ENCODE assay signal across 15 mouse cellular contexts in genomic region chr11:22630982-22631381, GRCm38 (mm10).
A peak's percentile ranks its signal among the peaks of the same experiment; 100 is the strongest.
DNase-seq lines count a peak whose midpoint lies in the region; ATAC-seq and TF ChIP-seq lines count a peak whose summit lies in the region.
"Had no signal": no experiment of that assay in that cellular context is flagged by ENCODE, and none has a peak within 500 bp of the region (broad histone marks: within the 10 kb centered on the region; RNA-seq: fewer than 3 reads in every experiment).

No protein-coding gene starts in this region.

- no peak overlapping the region for H3K9ac ChIP-seq in forebrain, embryonic 11.5 days (ENCODE audit: low read length)
- no peak overlapping the region for H3K9ac ChIP-seq in forebrain, embryonic 14.5 days (ENCODE audit: low read length)
- no peak overlapping the region for H3K9ac ChIP-seq in kidney, postnatal 0 days (ENCODE audit: low read depth, low read length)
- H3K9ac ChIP-seq in neural tube, embryonic 13.5 days: no peak overlapping the region
- H3K9ac ChIP-seq in neural tube, embryonic 15.5 days (replicated peaks): no peak overlapping the region
- H3K9ac ChIP-seq: liver, embryonic 15.5 days had no signal

- H3K27ac ChIP-seq in forebrain, embryonic 11.5 days (ENCODE audit: low read depth, low read length): no peak overlapping the region
- H3K27ac ChIP-seq in forebrain, embryonic 14.5 days (ENCODE audit: low read depth, low read length): no peak overlapping the region
- H3K27ac ChIP-seq in heart, embryonic 10.5 days: peak overlapping the region; percentile 39; the same call in 1 of the 2 replicates
- H3K27ac ChIP-seq in kidney, postnatal 0 days: 0 out of 2 replicates have a peak overlapping the region, but pooled peaks have one; percentile 19
- no peak overlapping the region for H3K27ac ChIP-seq in neural tube, embryonic 13.5 days (replicated peaks)
- H3K27ac ChIP-seq in neural tube, embryonic 15.5 days (replicated peaks): no peak overlapping the region
- H3K27ac ChIP-seq: hindbrain, postnatal 0 days; liver, embryonic 15.5 days had no signal

- no peak overlapping the region for H3K4me2 ChIP-seq in forebrain, embryonic 11.5 days (ENCODE audit: low read depth, low read length, severe bottlenecking)
- no peak overlapping the region for H3K4me2 ChIP-seq in forebrain, embryonic 14.5 days (ENCODE audit: low read length)
- H3K4me2 ChIP-seq in kidney, postnatal 0 days (ENCODE audit: low read length): no peak overlapping the region
- no peak overlapping the region for H3K4me2 ChIP-seq in neural tube, embryonic 13.5 days
- H3K4me2 ChIP-seq in neural tube, embryonic 15.5 days: no peak overlapping the region
- H3K4me2 ChIP-seq: liver, embryonic 15.5 days had no signal

- 0 out of 2 replicates have a peak, but pooled peaks cover 3% of the 10 kb centered on the region for H3K4me1 ChIP-seq in forebrain, embryonic 11.5 days (replicated peaks; ENCODE audit: control insufficient read depth, insufficient read depth, low read length)
- H3K4me1 ChIP-seq in forebrain, embryonic 14.5 days (ENCODE audit: control insufficient read depth, insufficient read depth, low read length): no peaks in the 10 kb centered on the region
- peaks cover 39% of the 10 kb centered on the region for H3K4me1 ChIP-seq in heart, embryonic 10.5 days
- peaks cover 17% of the 10 kb centered on the region; the same call in 1 of the 2 replicates for H3K4me1 ChIP-seq in kidney, postnatal 0 days (replicated peaks; ENCODE audit: insufficient read depth, low read length)
- H3K4me1 ChIP-seq in neural tube, embryonic 13.5 days (replicated peaks): peaks cover 10% of the 10 kb centered on the region
- peaks cover 5% of the 10 kb centered on the region for H3K4me1 ChIP-seq in neural tube, embryonic 15.5 days

- no peak for TF ChIP-seq CTCF in kidney, postnatal 0 days (IDR thresholded peaks at IDR 0.05; ENCODE audit: low read depth)

- WGBS in forebrain, embryonic 11.5 days: 87% methylated on average over 5 of the region's 5 CpGs
- 77% methylated on average over 5 of the region's 5 CpGs for WGBS in forebrain, embryonic 14.5 days
- WGBS in heart, embryonic 10.5 days: 86% methylated on average over 5 of the region's 5 CpGs
- 74% methylated on average over 5 of the region's 5 CpGs for WGBS in kidney, postnatal 0 days
- WGBS in neural tube, embryonic 13.5 days: 82% methylated on average over 5 of the region's 5 CpGs
- 79% methylated on average over 5 of the region's 5 CpGs for WGBS in neural tube, embryonic 15.5 days

- H3K27me3 ChIP-seq in forebrain, embryonic 11.5 days (ENCODE audit: control insufficient read depth, insufficient read depth, low read length): no peaks in the 10 kb centered on the region
- no peaks in the 10 kb centered on the region for H3K27me3 ChIP-seq in forebrain, embryonic 14.5 days (replicated peaks; ENCODE audit: control insufficient read depth, insufficient read depth, low read length)
- no peaks in the 10 kb centered on the region for H3K27me3 ChIP-seq in heart, embryonic 10.5 days (ENCODE audit: insufficient read depth, poor library complexity, severe bottlenecking)
- H3K27me3 ChIP-seq in kidney, postnatal 0 days (ENCODE audit: insufficient read depth, low read length): no peaks in the 10 kb centered on the region
- H3K27me3 ChIP-seq in neural tube, embryonic 13.5 days: no peaks in the 10 kb centered on the region
- H3K27me3 ChIP-seq in neural tube, embryonic 15.5 days (replicated peaks): no peaks in the 10 kb centered on the region
- H3K27me3 ChIP-seq: liver, embryonic 15.5 days had no signal

- no peaks in the 10 kb centered on the region for H3K9me3 ChIP-seq in forebrain, embryonic 11.5 days (ENCODE audit: control insufficient read depth, low read length)
- no peaks in the 10 kb centered on the region for H3K9me3 ChIP-seq in forebrain, embryonic 14.5 days (replicated peaks; ENCODE audit: control insufficient read depth, low read length)
- no peaks in the 10 kb centered on the region for H3K9me3 ChIP-seq in heart, embryonic 10.5 days
- H3K9me3 ChIP-seq in kidney, postnatal 0 days (replicated peaks; ENCODE audit: low read length): no peaks in the 10 kb centered on the region
- H3K9me3 ChIP-seq in neural tube, embryonic 13.5 days: no peaks in the 10 kb centered on the region
- H3K9me3 ChIP-seq in neural tube, embryonic 15.5 days (replicated peaks): no peaks in the 10 kb centered on the region
- H3K9me3 ChIP-seq: embryonic facial prominence, embryonic 10.5 days; liver, embryonic 15.5 days had no signal

- DNase-seq in forebrain, embryonic 11.5 days (ENCODE audit: low spot score): no peak
- no peak for DNase-seq in forebrain, embryonic 14.5 days (ENCODE audit: low spot score)
- no peak for DNase-seq in heart, embryonic 10.5 days (ENCODE audit: low spot score)
- no peak for DNase-seq in heart, postnatal 4 days
- DNase-seq in kidney, postnatal 0 days (ENCODE audit: low spot score): no peak
- DNase-seq in kidney, postnatal 25 days: no peak
- DNase-seq: left cerebral cortex, postnatal 4 days; right cerebral cortex, adult 18-20 months; right cerebral cortex, postnatal 4 days had no signal

- ATAC-seq in forebrain, embryonic 11.5 days (replicated peaks; ENCODE audit: low FRiP score): 0 out of 2 replicates have a peak, but pooled peaks have one; percentile 8
- ATAC-seq in forebrain, embryonic 14.5 days: no peak
- no peak for ATAC-seq in kidney, postnatal 0 days (replicated peaks; ENCODE audit: low FRiP score, low read depth)
- peak; percentile 54; the same call in 1 of the 2 replicates for ATAC-seq in neural tube, embryonic 13.5 days (ENCODE audit: low read depth)
- ATAC-seq in neural tube, embryonic 15.5 days (ENCODE audit: low FRiP score): no peak

- H3K36me3 ChIP-seq in forebrain, embryonic 11.5 days (ENCODE audit: control insufficient read depth, insufficient read depth, low read length): no peaks in the 10 kb centered on the region
- no peaks in the 10 kb centered on the region for H3K36me3 ChIP-seq in forebrain, embryonic 14.5 days (ENCODE audit: control insufficient read depth, insufficient read depth, low read length)
- no peaks in the 10 kb centered on the region for H3K36me3 ChIP-seq in heart, embryonic 10.5 days
- H3K36me3 ChIP-seq in kidney, postnatal 0 days (ENCODE audit: insufficient read depth, low read length): no peaks in the 10 kb centered on the region
- no peaks in the 10 kb centered on the region for H3K36me3 ChIP-seq in neural tube, embryonic 13.5 days
- no peaks in the 10 kb centered on the region for H3K36me3 ChIP-seq in neural tube, embryonic 15.5 days
- H3K36me3 ChIP-seq: embryonic facial prominence, embryonic 10.5 days; liver, embryonic 15.5 days had no signal

- H3K4me3 ChIP-seq in forebrain, embryonic 11.5 days (ENCODE audit: low read depth, low read length): no peak overlapping the region
- no peak overlapping the region for H3K4me3 ChIP-seq in forebrain, embryonic 14.5 days (ENCODE audit: low read depth, low read length)
- no peak overlapping the region for H3K4me3 ChIP-seq in heart, embryonic 10.5 days
- H3K4me3 ChIP-seq in kidney, postnatal 0 days (replicated peaks; ENCODE audit: low read depth, low read length): no peak overlapping the region
- no peak overlapping the region for H3K4me3 ChIP-seq in neural tube, embryonic 13.5 days
- no peak overlapping the region for H3K4me3 ChIP-seq in neural tube, embryonic 15.5 days (replicated peaks)
- H3K4me3 ChIP-seq: embryonic facial prominence, embryonic 10.5 days; liver, embryonic 15.5 days; myocyte had no signal

Comparison
In these comparisons a context has a peak if more than half of its experiments do, and no peak if none do; other contexts are left out.
1. ATAC-seq: peak in forebrain, embryonic 11.5 days (single experiment) and neural tube, embryonic 13.5 days (single experiment); none in forebrain, embryonic 14.5 days (single experiment), kidney, postnatal 0 days (single experiment) and neural tube, embryonic 15.5 days (single experiment).
2. H3K27ac ChIP-seq: peak in heart, embryonic 10.5 days (single experiment) and kidney, postnatal 0 days (single experiment); none in forebrain, embryonic 11.5 days (single experiment), forebrain, embryonic 14.5 days (single experiment), neural tube, embryonic 13.5 days (single experiment) and neural tube, embryonic 15.5 days (single experiment).